In the genomic region with DNA sequence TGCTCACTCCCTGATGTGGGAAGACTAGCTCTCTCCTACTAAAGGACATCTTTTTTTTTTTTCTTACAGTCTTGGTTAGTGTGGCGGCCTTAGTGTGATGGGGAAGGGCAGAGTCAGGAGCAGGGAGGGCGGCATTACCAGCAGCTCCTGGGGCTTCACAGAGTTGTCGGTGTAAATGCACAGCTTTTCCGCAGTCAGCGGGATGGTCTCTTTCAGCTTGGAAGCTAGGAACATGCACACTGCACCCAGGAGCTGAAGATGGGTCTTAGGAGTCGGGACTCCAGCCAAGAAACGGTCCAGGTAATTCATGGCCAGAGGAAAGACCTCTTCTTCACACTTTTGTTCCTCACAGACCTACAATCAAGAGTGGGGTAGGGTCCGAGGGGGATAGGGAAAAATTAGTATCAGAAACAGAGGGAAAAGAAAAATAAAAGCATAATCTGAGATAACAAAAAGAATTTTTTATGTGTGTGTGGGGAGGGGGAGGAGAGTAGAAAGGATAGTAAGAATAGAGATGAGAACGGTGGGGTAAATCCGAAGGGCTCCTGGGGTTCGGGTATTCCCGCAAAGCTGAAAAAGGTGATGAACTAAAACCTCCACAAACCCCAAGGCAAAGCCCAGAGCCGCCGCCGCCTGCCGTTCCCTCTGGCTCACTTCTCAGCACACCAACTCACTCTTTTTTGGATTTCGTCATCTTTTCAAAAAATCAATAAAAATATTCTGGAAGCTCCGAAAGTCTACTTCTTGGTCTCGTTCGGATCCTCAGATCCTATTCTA, we compare ENCODE assay signal across 8 mouse cellular contexts. TPM values are rescaled to one million over a fixed set of nuclear protein-coding genes. Genes with fewer than 3 reads are reported as not detected.
DNase-seq lines count a peak whose midpoint lies in the region; ATAC-seq and TF ChIP-seq lines count a peak whose summit lies in the region.

No protein-coding gene starts in this region.

- TF ChIP-seq CTCF in liver, postnatal 0 days (IDR thresholded peaks at IDR 0.05; ENCODE audit: low read depth): no peak
- no peak for TF ChIP-seq CTCF in small intestine, adult 2 months (IDR thresholded peaks at IDR 0.05; ENCODE audit: extremely low read depth, insufficient read length, insufficient replicate concordance, low read depth, low read length)

- peak overlapping the region; percentile 66 for H3K9ac ChIP-seq in liver, postnatal 0 days (replicated peaks)

- H3K4me2 ChIP-seq in liver, postnatal 0 days (ENCODE audit: low read depth, low read length): peak overlapping the region; percentile 96

- no peak for TF ChIP-seq POLR2A in small intestine, adult 2 months (IDR thresholded peaks at IDR 0.05; ENCODE audit: low read depth, low read length)

- peaks cover 94% of the 10 kb centered on the region for H3K4me1 ChIP-seq in hindbrain, embryonic 10.5 days (replicated peaks)
- H3K4me1 ChIP-seq in liver, postnatal 0 days (ENCODE audit: insufficient read depth): peaks cover 35% of the 10 kb centered on the region
- H3K4me1 ChIP-seq in small intestine, adult 2 months (ENCODE audit: control insufficient read depth, insufficient read depth, insufficient read length, low read length): peaks cover 32% of the 10 kb centered on the region

- TF ChIP-seq EP300 in liver, postnatal 0 days (IDR thresholded peaks at IDR 0.05; ENCODE audit: low read depth): no peak

- H3K9me3 ChIP-seq in hindbrain, embryonic 10.5 days: no peaks in the 10 kb centered on the region
- H3K9me3 ChIP-seq in liver, postnatal 0 days (ENCODE audit: low read length): no peaks in the 10 kb centered on the region

- peaks cover 15% of the 10 kb centered on the region for H3K27me3 ChIP-seq in hindbrain, embryonic 10.5 days (ENCODE audit: insufficient read depth, poor library complexity, severe bottlenecking)
- peaks cover 49% of the 10 kb centered on the region for H3K27me3 ChIP-seq in liver, postnatal 0 days (ENCODE audit: insufficient read depth, low read length)
- 0 out of 2 replicates have a peak, but pooled peaks cover 8% of the 10 kb centered on the region for H3K27me3 ChIP-seq in small intestine, adult 2 months (ENCODE audit: control insufficient read depth, insufficient read depth, low read length)

- WGBS in hindbrain, embryonic 10.5 days: 4% methylated on average over 20 of the region's 20 CpGs
- 18% methylated on average over 20 of the region's 20 CpGs for WGBS in liver, postnatal 0 days (ENCODE audit: insufficient replicate concordance)
- 10% methylated on average over 20 of the region's 20 CpGs for WGBS in small intestine, adult 2 months

- ATAC-seq in liver, postnatal 0 days: no peak
- no peak for ATAC-seq in megakaryocyte progenitor cell, adult 5-6 weeks (replicated peaks; ENCODE audit: poor library complexity)

- peak overlapping the region; percentile 89 for H3K4me3 ChIP-seq in hindbrain, embryonic 10.5 days
- peak overlapping the region; percentile 71 for H3K4me3 ChIP-seq in liver, postnatal 0 days (ENCODE audit: low read depth, low read length)
- peak overlapping the region; percentile 82 for H3K4me3 ChIP-seq in small intestine, adult 2 months (ENCODE audit: low read depth, low read length)

- peak overlapping the region; percentile 96 for H3K27ac ChIP-seq in hindbrain, embryonic 10.5 days
- no peak overlapping the region for H3K27ac ChIP-seq in liver, postnatal 0 days (ENCODE audit: low read depth)
- peak overlapping the region; percentile 42 for H3K27ac ChIP-seq in small intestine, adult 2 months (ENCODE audit: insufficient read depth, low read depth, low read length)

- peak; percentile 22 for DNase-seq in right cerebral cortex, postnatal 25 days
- DNase-seq in right cerebral cortex, postnatal 4 days: no peak
- DNase-seq in embryo, embryonic 11 days: peak; percentile 58
- peak; percentile 37 for DNase-seq in hindbrain, embryonic 10.5 days (ENCODE audit: low spot score)
- DNase-seq in liver, postnatal 0 days: peak; percentile 35
- no peak for DNase-seq in urinary bladder, adult 2 months (ENCODE audit: low spot score)

- peaks cover 47% of the 10 kb centered on the region for H3K36me3 ChIP-seq in hindbrain, embryonic 10.5 days
- H3K36me3 ChIP-seq in liver, postnatal 0 days (replicated peaks; ENCODE audit: insufficient read depth, low read length): no peaks in the 10 kb centered on the region
- peaks cover 20% of the 10 kb centered on the region for H3K36me3 ChIP-seq in small intestine, adult 2 months (ENCODE audit: control insufficient read depth, insufficient read depth, low read length)

RNA-seq across cellular contexts. Expression of a gene that starts 3.3 kb away (rescaled TPM):
- polyA plus RNA-seq in hindbrain, embryonic 10.5 days (2016; fragmentation: Nextera tagmentation; extraction: Ambion mirVana): 865 and 1,523 TPM in 2 replicates
- 35.7 and 38.4 TPM in 2 replicates for polyA plus RNA-seq in liver, postnatal 0 days (2015; fragmentation: Nextera tagmentation; extraction: Ambion mirVana)
- polyA plus RNA-seq in small intestine, adult 2 months (2012; rRNA removed): 17.5 and 42.9 TPM in 2 replicates
- total RNA-seq in megakaryocyte progenitor cell, adult 5-6 weeks (2015): 76.9 and 124 TPM in 2 replicates
- 38.8 and 51.4 TPM in 2 replicates for total RNA-seq in megakaryocyte progenitor cell, adult 5-6 weeks (2017)
- polyA plus RNA-seq in urinary bladder, adult 2 months (2012; rRNA removed): 49.3 and 62.8 TPM in 2 replicates

RNA-seq across cellular contexts. Expression of a gene that starts 39.4 kb away (rescaled TPM):
- 6.9 and 7.4 TPM in 2 replicates for polyA plus RNA-seq in hindbrain, embryonic 10.5 days (2016; fragmentation: Nextera tagmentation; extraction: Ambion mirVana)
- polyA plus RNA-seq in liver, postnatal 0 days (2015; fragmentation: Nextera tagmentation; extraction: Ambion mirVana): 0.88 and 1.2 TPM in 2 replicates
- 1.3 and 1.7 TPM in 2 replicates for polyA plus RNA-seq in small intestine, adult 2 months (2012; rRNA removed)
- total RNA-seq in megakaryocyte progenitor cell, adult 5-6 weeks (2015): 8.4 and 9.8 TPM in 2 replicates
- total RNA-seq in megakaryocyte progenitor cell, adult 5-6 weeks (2017): 8.0 and 13.7 TPM in 2 replicates
- polyA plus RNA-seq in urinary bladder, adult 2 months (2012; rRNA removed): 6.0 and 7.3 TPM in 2 replicates

Comparison
In these comparisons a context has a peak if more than half of its experiments do, and no peak if none do; other contexts are left out.
1. DNase-seq: peak in right cerebral cortex, postnatal 25 days (single experiment), embryo, embryonic 11 days (single experiment), hindbrain, embryonic 10.5 days (single experiment) and liver, postnatal 0 days (single experiment); none in right cerebral cortex, postnatal 4 days (single experiment) and urinary bladder, adult 2 months (single experiment).
2. RNA of a gene that starts 3.3 kb away (polyA plus RNA-seq): 865 to 1,523 TPM in hindbrain, embryonic 10.5 days; 49.3 to 62.8 TPM in urinary bladder, adult 2 months, 17.5 to 42.9 TPM in small intestine, adult 2 months and 35.7 to 38.4 TPM in liver, postnatal 0 days; every median in the first group is over 10 times any median in the second.
3. Peak in every context shown above with its lines, with median percentiles within 50 percentile points of each other: H3K4me3 ChIP-seq.